Mouse (Mus musculus): ENCODE results near the gene Nup188.

The Nup188 gene

DNA sequence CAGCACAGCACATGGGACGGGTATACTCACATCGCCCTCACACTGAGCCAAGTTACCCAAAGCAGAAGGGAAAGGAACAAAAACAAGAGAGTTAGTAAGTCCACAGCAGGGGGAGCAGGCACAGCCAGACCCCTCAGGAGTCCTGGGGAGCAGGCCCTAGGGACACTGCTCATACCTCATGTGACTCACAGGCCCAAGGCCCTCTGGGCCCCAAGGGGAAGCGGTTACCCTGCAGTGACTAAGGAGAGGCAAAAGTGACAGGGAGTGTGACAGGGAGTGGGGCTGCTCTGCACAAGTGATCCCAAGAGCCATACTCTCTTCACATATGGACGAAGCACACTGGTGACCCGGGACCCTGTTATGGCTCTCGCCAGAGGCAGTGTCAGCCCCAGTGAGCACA, 63.0 kb downstream of the Nup188 start:
- in situ Hi-C loops (cut with MboI, MseI), result no loop called here

DNA sequence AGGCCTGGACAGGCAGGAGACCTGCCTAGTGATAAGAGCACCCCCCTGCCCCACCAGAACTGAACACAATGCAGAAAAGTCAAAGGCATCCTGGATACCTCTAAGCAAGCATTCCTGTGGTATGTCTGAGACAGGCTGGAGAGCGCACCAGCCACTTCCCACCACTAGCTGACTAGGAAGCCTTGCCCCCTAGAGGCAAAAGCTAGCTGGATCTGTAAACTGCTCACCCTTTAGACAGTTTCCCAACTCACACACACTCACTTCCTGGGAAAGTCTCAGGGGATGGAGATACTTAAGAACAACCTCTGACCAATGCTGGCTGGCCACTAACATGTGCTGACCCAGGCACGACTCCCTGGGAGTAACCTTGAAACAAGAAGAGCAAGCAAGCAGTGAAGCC, 65.0 kb downstream of the Nup188 start:
- in situ Hi-C loops (cut with MboI, MseI), result no loop called here

DNA sequence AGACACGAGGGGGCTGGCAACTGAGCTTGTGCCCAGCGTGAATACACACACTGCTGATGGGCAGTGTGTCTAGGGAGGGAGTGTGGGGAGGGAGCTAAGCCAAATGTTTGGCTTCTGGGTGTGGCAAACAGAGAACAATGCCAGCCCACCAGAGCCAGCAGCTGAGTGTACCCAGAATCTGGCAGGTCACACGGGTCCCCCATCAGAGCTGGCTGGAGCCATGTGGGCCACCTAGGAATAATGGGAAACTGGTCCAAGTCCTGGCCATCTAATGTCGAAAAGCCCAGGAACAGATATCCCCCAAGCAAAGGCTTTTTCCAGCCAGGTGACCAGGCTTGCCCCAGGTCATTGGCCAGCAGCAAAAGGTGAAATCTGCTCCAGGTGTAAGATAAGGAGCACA, 69.7 kb downstream of the Nup188 start:
- in situ Hi-C loops (cut with MboI, MseI), result no loop called here

DNA sequence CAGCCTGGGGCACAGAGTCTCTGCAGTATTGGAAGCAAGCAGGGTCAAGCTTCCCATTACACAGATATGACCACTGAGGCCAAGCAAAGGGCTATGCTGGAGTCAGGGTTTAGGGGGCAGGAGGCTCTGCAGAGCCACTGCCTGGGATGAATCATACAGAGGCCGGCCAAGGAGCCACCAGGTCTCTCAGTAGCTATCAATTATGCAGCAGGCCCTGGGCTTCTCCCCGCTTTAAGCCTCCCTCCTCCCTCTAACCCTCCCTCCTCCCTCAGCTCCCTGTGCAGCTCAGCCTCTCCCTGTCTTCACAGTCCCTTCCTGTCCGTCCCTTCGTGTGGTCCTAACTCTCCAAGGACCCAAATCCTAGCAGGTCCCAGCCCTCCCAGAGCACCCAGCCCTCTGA, 70.1 kb downstream of the Nup188 start:
- in situ Hi-C loops (cut with MboI, MseI), result no loop called here

DNA sequence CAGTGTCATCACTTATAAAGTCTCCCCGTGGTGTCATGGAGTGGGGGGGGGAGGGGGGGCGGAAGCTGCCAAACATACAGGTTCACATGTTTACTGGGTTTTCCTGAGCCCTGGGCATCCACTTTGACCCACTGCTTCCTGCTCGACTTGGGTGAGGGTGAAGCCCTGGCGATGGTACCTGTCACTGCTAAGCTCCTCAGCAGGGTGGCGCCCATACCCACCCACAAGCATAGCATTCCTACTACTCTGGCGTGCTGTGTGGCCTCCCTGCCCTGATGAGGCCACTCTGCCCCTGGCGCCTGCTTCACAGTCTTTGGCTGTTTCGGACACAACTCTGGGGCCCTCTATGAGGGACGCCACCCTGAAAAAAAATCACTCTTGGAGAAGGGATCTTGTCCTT, 70.7 kb downstream of the Nup188 start:
- in situ Hi-C loops (cut with MboI, MseI), result no loop called here

DNA sequence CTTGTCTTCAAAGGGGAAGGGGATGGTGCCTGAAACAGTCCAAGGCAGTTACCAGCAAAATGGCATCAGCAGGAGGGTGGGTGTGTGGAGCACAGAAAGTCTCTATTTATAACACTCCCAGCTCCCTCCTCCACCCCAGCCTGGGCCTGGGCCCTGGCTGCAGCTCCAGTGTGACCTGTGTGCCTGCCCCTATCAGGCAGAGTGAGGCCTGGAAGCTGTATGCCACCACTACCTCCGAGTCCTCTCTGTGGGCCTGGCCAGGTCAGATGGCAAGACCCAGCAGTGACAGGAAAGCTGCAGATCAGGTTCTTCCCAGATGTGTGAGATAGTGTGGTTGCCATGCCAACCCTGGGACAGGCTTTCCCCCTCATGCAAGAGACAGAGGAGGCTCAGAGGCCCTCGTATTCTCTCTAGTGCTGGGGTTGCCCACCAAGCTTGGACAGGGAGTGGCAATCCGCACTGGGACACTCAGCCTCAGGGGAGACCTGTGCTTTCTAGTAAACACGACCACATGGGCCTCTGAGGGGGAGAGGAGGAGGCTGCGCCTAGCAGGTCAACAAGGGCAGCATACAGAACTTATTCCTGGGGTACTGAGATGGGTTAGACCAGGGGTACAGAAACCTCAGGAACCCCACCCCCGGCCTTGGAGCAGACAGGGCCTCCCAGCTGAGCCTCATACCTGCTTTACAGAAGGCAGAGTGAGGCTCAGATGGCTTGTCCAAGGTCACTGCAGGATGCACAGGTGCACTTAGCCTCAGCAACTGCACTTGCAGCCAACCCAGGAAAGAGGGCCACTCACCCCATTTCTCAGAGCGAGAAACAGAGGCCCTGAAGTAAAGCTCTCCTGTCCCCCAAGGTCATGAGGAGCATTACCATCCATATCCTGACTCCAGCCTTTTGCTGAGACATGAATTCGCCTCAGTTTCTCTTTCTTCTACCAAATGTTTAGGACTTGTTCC, 71.6 kb downstream of the Nup188 start:
- in situ Hi-C loops (cut with MboI, MseI), result no loop called here

DNA sequence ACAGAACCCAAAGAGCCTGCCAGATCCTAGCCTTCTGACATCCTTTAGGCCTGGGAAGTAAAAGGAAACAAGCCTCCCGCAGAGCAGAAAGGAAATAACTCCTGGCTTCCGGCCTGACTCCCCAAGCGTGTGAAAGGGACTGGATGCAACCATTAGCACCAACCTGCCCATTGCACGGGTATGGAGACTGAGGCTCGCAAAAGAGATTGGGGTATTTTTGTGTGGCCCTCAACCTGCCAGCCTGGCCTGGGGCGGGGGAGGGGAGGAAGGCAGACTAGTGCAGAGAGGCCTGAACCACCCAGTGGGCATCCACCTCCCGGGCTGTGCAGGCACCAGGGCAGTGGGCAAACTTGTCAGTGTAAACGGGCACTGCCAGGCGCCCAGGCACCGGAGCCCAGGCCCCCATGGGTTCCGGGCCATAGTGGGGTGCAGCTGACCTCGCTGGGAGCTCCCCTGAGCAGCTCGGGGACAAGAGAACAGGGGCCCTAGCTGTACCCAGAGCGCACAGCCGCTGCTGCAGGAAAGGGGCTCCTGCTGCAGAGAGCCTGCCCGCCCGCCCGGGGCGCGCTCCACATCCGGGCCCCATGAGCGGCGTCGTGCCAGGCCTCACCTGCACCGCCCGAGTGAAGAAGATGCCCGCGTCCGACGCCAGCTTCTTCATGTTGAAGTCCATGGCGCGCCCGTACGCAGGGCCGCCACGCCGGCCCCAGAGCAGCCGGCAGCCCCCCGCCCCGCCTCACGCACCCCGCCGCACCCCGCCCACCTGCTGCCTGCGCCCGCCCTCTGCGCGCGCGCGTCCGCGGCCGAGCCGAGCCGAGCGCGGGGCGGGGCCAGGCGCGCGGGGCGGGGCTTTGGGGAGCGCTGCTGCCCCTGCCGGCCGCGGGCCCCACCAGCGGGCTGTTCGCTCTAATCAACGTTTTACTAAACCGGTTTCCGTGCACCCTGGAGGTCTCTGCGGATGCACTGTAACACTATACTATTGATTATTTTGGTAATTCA, 72.6 kb downstream of the Nup188 start, which contains the start of gene Sh3glb2:
Gene Sh3glb2, minus strand, starts transcription at position 805 of the 999 bp plus-strand sequence.
- in situ Hi-C loops (cut with MboI, MseI), result no loop called here

DNA sequence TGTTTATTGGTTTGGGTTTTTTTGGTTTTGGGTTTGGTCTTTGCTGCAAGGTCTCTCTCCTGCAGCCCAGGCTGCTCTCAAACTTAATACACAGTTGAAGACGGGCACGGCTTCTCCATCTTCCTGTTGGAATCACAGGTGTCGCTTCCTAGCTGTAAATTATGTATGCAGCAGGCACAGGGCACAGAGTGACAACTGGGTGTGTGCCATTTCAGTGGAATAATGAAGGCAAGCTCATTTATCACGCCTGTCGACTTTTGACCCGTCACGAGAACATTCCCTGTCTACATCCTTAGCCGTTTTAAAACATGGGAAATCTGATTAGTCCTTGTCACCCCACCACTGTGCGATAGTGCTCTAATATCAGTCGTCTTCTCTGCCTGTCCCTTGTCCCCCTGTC, 74.4 kb downstream of the Nup188 start:
- in situ Hi-C loops (cut with MboI, MseI), result no loop called here

DNA sequence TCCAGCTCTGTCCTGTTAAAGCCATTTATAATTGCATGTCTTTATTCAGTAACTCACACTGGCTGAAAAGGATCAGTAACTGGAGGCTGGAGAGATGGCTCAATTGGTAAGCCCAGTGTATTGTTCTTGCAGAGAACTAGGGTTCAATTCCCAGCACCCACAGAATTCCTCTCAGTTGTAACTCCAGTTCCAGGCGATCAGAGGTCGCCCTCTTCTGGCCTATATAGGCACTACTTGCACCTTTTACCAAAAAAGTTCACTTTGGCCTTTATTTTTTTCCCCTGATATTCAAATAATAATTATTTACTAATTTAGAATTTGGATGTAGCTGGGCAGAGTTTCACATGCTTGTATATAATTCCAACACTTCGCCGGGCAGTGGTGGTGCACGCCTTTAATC, 76.7 kb downstream of the Nup188 start:
- in situ Hi-C loops (cut with MboI, MseI), result no loop called here

DNA sequence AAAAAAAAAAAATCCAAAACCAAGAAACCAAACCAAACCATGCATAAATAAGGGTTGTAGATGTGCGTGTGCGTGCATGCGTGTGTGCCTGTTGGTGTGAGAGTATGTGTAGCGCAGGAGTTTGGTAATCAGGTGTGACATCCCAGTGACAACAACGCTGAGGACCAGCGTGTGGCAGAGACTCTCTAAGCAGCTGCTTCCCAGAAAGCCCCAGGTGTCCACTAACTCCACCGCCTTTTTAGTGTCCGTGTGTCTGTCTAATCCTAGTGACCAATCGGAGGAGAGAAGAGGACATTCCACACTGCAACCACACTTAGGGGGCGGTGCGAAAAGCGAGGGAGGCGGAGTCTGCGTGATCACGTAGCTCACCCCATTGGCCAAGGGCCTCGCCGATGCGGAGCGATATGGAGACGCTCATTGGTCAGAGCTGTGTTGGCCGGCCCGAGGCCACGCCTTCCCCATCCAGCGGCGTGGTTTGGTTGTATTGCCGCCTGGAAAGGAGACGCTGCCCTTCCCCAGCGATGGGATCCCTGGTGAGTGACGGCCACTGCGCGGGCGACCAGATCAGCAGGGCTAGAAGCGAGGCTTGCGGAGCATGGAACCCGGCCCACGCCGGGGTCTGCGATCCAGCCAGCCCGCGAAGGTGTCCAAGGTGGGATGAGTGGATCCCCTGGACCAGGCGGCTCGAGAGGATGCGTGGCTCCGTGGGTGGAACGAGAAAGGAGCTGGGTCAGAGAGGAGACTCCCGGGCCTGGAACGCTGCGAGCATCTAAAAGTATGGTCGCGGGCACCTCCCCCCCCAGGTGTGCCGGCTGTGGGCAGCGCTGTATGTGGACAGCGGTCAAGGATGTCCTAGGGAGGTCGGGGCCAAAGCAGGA, 77.8 kb downstream of the Nup188 start, which contains the start of gene Miga2:
Gene Miga2, plus strand, starts transcription at position 461 of the 878 bp plus-strand sequence.
- in situ Hi-C loops (cut with MboI, MseI), result no loop called here

DNA sequence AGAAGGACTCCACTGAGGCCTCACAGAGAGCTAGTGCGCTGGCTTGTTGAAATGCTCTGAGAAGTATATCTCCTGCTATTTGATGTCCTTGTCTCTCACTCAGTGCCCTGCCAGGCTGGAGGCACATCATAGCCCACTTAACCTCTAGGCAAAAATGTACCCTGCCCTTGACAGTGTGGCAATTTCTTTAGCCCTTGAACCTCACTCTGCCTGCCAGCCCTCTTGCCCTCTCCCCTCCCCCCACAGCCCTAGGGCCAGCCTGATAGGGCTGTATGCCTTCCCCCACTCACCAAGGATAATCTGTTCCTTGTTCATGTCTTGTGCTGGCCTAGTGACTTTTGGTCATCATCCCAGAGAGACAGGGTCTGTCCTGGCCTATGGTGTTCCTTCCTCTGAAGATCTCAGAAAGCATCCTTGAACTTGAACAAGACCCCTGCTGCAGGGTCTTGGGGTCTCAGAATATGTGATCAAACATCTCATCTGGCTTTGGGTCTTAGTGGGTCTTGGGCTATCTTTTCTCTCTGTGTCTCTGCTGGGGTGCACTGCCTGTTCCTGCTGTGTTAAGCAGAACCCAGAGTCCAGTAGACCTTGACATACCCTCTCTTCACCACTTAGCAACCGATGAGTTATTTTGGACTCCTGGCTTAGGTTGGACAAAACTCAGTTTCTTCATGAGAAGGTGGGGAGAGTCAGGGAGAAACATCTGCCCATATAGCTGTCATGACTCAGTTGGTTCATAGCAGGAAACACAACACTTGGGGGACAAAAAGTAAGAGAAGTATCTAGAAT, 79.3 kb downstream of the Nup188 start:
- in situ Hi-C loops (cut with MboI, MseI), result no loop called here

DNA sequence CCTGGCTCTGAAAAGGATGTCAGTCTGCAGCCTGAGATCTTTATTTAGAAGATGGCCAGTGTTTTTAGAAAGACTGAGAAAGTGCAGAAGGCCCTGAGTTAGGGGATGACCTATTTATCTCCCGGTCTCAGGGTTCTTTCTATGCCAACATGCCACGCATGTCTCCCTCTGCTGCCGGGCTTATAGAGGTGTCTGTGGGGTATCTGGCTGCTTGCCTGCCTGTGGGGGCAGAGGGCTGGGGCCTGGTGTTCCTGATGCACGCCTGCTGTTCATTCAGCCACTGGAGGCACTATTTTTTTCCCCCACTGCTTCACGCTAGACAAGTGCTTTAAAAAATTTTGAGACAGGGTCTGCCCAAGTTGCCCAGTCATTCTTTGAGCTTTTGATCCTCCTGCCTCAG, 80.0 kb downstream of the Nup188 start:
- in situ Hi-C loops (cut with MboI, MseI), result no loop called here

DNA sequence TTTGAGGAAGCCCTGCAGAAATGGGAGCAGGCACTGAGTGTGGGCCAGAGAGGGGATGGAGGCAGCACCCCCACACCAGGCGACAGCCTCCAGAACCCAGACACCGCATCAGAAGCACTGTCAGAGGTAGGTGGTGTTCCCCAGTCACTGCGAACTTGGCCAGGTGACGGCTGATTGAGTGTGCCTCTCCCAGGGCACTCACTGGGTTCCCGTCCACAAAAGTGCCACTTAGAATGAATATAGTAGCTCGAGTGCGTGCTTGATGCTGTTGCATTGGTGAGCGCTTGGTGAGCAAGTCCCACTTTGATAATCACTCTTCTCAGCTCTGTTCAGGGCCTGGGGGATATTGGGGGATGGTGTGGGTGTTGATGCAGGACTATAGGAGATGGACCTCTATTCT, 85.3 kb downstream of the Nup188 start:
- in situ Hi-C loops (cut with MboI, MseI), result no loop called here

DNA sequence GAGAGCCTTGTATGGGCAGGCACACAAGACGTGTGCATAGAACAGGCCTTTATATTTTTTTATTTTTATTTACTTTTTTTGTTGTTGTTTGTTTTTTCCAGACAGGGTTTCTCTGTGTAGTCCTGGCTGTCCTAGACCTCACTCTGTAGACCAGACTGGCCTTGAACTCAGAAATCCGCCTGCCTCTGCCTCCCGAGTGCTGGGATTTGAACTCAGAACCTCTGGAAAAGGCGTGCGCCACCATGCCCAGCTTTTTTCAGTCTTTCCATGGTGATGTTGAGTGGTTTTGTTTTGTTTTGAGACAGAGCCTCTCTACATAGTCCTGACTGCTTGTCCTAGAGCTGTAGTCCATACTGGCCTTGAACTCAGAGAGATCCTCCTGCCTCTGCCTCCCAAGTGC, 86.5 kb downstream of the Nup188 start:
- in situ Hi-C loops (cut with MboI, MseI), result no loop called here

DNA sequence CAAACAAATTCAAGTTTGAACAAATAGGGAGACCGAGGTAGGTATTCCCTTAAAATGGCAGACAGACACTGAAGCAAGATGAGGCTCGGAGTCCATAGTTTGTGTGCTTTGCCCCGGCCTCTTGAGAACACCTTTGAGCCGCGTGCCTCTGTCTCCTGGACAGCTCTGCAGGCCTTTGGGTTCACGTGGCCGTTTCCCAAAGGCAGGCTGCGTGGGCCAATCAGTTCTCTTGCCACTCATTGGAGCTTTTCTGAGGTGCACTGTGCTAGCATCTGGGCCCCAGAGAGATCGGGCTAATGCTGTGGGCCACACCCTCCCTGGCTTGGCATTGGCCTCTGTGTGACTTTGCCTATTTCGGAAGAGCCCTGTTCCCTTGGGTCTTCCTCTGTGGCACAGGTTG, 89.7 kb downstream of the Nup188 start:
- in situ Hi-C loops (cut with MboI, MseI), result no loop called here

DNA sequence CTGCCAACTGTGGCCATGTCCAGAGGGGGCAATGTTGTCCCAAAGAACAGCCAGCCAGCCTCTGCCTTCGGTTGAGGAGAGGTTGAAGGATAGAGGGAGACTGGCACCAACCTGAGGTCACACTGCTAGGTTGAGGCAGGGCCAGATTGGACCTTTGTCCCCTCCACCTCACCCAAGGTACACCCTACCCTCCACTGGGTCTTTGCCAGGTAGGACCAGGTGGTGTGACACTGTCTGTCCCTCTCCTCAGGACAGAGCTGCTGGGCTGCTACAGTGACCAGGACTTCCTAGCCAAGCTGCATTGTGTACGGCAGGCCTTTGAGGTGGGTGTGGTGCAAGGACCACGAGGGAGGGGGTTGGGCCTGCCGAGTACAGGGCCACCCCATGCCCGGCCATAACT, 91.5 kb downstream of the Nup188 start:
- in situ Hi-C loops (cut with MboI, MseI), result no loop called here

DNA sequence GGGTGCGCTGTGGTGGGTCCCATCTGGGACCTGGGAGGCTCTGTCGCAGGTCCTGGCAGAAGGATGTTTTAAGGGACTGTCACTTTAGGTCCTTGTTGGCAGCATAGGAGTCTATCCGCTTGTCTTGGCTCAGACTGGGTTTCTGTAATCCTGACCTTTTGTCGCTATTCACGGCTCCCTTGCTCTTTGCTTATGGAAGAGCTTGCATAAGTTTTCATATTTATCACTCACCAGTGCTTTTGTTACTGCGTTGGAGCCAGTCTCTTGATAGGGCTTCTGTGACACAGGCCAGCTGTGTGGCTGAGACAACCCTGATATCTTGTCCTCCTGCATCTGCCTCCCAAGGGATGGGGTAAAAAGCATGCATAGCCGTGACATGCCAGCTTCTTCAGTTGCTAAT, 93.1 kb downstream of the Nup188 start:
- in situ Hi-C loops (cut with MboI, MseI), result no loop called here

DNA sequence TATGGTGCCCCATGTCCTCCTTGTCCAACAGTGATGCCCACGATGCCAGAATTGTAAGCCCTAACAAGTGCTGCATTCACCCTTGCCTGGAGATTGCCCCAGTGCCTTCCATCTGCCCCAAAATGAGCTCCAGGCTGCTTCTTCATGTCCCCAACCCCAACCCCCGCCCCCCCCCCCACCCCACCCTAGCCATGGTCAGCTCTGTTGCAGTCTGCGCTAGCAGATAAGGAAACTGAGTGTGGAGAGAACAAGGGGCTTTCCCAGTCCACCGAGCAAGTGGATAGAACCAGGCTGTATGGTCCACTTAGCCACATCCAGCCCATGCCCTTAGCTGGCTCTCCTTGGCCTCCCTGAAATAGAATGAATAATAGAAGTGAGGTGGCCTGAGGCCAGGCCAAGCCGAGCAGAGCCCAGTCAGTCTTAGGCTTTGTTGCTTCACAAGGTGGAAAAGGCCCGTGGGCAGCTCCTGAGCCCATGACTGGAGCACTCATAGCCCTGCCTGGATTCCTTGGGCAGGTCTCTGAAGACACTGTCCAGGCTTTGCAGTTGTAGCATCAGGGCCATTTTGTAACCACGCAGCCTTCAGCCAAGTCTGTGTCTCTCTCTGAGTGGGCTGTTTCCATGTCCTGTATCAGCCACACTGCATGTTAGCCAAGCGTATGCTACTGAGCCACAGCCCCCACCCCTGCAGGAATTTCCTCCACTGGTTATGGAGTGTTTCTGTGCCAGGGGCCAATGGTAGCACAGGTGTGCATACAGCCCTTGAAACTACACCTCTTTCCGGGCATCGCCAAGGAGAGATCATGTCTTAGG, 94.6 kb downstream of the Nup188 start:
- in situ Hi-C loops (cut with MboI, MseI), result no loop called here

DNA sequence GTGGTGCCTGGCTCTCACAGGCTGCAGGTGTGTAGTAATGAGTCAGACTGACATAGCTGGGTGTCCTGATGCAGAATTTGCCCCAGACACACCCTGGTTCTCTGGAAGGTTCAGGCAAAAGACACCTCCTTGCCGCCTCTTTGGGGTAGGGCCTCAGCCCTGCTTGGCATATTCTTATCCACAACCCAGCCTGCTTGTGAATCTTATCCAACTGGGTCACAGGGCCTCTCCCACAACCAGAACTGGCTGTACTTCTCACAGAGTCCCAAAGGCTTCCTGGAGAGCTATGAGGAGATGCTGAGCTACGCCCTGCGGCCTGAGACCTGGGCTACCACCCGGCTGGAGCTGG, 95.2 kb downstream of the Nup188 start:
- in situ Hi-C loops (cut with MboI, MseI), result no loop called here

DNA sequence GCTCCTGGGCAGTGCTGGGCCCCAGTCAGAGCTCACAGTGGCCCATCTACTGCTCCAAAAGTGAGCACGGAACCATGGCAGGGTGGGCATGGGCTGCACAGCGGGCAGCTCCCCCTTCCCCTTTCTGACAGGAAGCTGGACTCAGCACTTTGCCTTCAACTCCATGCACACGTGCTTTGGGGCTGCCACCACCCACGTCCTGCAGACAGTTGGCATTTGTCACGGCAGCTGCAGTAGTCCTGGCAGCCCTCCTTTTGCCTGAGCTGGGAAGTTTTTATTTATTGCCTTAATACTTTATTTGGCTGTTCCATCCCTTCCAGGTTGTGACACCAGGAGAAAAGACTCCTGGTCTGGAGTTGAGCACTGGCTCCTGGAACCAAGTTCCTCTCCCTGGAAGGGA, 98.6 kb downstream of the Nup188 start:
- in situ Hi-C loops (cut with MboI, MseI), result no loop called here
